Mouse (Mus musculus) retina, embryonic 14.5 days (tissue): ENCODE results near the gene Fcnb.
A peak's percentile ranks its signal among the peaks of the same experiment; 100 is the strongest.

Experiments
- DNase-seq: peaks from one replicate; pipeline ENCODE4 v3.0.0-alpha.2; 2015; ENCODE audit warnings: low spot score

Fcnb gene

DNA sequence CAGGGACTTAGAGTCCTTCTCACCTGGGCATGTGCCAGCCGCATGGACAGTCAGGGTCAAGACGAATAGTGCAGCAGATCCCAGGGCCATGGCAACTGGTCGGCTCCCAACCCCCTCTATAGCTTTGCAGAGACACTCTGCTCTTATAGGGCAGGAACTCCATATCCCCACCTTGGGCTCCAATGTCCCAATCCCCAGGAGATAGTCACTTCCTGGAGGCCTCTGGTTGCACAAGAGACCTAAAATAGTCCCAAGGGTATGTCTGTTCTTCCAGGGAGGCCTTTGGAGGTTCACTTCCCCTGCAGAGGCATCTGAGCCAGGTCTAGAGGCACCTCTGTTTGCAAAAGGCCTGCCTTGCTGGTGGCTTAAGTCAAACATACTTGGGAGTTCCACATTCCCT, at the start of gene Fcnb:
Gene Fcnb (minus strand): TSS at position 118 of the 400 bp plus-strand sequence.
- DNase-seq = no peak

DNA sequence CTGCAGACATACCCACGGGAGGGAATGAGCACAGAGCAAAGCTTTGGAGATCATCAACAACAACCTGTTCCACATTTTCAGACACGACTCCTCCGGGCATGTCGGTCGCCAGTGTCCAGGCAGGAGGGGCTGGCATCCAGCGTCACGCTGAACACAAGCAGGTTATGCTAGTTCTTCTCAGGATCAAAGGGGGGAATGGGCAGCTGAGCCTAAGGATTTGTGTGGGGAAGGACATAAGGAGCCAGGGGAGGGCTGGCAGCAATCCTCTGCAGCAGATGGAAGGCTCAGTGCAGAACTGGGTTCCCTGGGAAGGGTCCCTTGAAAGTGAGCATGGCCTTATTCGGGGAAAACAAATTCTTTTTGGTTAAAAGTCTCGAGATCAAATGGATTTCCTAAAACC, 49.1 kb upstream of the Fcnb start:
- no peak for DNase-seq

DNA sequence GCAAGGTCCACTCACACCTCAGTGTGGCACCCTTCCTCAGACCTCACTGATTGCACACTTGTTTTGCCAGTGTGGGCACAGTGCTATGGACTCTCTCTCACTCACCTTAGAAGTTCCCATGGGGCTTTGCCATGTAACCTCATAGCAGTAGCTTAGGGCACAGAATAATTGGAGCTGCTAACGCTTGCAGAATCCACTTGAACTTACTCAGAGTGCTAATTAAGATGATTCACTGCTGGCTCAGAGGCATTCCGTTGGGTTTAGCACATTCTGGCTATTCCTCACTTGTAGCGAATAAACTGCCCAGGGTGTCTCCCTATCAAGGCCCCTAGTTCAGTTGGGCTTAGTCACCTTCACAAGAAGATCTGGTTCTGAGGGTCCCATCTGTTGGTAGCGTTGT, 47.4 kb upstream of the Fcnb start:
- DNase-seq = no peak

DNA sequence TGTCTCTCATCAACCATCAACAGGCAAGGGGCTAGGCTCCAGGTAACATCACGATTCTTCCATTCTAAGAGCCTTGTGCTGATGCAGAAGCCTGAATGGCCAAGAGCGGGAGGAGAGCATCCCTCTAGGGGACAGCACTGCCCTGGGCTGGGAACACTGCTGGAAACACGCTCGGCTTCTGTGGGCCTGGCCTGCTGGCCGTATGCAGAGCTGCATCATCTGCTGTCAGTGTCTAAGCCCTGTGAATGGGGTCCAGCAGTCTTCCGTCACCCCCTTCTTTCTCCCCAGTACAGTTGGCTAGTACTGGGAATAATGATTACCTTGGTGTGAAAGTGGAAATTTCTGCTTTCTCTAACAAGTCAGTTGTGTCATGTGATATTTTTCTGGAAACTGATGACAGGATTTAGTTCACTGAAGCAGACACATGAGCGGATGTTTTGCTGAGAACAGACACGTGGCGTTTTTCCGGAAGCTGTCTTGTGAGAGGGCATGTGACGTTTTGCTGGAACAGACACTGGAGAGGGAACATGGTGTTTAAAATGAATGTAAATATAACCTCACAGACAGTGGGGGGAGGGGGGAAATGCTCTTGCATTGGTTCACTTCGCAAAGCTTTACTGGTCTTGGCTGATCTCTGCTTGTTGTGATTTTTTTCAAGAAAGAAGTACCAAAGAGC, 42.2 kb upstream of the Fcnb start:
- no peak for DNase-seq

DNA sequence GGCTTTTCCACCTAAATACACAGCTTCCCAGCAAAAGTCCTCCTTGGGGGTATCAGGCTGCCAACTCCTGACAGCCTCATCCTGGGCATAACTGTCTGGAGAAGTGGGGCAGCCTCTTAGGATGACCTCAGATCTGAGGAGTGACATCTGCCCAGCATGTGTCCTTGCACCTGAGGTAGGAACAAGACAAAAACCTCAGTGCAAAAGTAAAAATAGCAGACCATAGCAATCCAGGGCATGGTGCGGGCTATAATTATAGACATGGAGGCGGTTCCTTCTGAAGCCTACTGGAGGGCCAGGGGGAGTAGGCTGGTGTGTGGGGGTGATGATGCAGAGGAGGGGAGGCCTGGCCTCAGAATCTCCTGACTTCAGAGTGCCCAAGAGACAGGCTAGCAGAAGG, 39.2 kb upstream of the Fcnb start:
- DNase-seq = no peak

DNA sequence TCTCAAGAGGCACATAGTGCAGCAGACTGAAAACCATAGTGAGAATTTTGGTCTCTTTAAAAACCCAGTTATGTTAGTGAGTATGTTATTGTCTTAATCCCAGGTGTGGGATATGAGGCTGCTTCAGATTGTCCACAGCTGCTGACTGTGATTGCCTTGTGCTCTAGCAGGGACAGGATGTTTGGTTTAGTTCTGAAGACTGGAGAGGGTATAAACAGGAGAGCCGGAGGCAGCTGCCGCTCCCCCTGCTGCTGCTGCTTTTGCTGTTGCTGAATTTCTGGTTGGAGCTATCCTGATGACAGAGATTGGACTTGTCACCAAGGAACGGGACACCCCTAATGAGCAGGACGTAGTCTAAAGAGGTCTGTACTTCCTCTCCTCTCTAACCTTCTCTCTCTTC, 36.6 kb upstream of the Fcnb start:
- no peak for DNase-seq

DNA sequence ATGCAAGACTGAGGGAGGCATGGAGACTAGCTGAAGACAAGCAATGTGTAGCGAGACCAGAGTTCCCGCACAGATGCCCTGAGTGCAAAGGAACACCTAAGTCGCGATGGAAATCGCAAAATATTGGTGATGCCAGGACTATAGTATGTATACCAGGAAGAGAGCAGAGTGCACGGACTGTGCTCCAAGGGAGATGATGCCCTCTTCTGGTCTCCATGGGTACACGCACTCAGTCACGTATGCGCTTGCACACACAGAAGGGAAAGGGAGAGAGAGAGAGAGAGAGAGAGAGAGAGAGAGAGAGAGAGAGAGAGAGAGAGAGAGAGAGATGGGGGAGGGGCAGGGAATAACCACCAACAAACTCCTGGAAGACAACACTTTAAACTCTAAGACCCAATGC, 35.7 kb upstream of the Fcnb start:
- no peak for DNase-seq

DNA sequence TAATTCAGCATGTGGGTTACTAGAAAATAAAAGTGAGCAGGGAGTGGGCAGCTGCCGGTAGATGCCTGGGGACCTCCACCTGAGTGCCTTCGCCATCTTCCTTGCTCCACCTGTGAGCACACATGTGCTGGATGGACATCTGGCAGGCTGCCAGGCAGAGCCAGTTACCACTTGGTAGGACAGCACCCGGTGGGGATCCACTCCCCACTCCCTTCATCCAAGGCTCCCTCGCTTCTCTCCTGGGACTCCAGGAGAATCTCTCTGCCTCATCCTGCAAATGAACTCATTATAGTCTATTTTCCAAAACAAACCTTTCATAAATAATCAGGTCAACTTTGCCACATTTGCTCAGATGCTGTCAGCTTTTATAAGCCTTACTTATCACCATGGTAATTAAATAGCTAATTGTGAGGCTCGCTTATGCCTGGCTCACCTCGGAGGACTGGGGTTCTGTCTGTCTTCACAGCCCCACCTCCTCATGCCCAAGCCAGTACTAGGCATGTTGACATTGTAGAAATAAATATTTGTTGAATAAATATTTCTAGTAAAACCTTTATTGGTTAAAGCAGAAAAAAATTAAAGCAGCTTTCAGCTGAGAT, 33.9 kb upstream of the Fcnb start:
- peak; percentile 61 for DNase-seq

DNA sequence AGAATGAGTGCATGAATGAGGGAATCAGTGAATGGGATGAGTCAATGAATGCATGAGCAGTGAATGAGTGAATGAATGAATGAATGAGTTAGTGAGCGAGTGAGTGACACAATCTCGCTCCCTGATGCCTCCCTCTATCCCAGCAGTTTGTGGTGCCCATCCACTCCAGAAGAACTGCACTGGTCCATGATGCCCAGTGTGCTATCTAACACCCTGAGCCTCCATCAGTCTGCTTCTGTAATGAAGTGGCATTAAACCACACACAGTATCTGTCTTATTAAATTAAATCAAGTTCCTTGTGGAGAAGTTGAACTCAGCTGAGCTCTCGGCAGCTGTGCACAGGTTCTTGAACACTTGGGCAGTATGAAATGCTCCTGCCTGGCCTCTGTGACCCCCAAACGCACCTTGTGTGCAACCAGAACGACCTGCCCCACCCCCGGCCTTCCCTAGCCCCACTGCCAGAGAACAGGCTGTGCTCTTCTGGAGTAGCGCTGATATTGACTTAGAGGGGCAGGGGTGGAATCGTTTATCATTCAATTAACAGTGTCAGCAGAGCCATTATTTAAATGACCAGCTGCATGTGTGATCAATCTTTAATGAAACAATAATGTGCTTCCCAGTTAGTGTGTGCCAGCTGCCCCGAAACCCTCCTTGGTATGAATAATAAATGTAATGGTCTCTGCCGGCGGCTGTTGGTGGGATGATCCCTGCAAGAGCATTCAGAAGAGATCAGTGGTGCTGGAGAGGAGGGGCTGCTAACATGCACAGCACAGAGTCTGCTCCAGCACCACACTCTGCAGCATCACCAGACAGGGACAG, 33.0 kb upstream of the Fcnb start:
- DNase-seq = peak; percentile 67

DNA sequence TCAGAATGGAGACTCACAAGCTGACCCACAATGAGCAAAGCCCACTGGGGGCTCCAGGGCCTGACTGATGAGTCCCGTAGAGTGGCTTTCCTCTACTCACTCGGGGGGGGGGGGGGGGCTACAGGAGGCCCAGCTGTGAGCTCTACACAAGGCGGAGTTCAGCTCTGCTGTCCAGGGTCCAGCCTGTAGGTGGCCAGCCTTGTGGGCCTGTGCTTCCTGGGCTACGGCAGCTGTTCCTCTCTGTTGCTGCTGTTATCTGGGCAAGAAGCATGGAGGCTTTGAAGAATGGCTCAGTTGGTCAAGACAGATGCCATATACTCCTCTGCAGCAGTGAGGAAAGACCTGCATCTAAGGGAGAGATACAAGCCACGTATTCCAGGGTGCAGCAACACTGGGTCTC, 24.1 kb upstream of the Fcnb start:
- no peak for DNase-seq

DNA sequence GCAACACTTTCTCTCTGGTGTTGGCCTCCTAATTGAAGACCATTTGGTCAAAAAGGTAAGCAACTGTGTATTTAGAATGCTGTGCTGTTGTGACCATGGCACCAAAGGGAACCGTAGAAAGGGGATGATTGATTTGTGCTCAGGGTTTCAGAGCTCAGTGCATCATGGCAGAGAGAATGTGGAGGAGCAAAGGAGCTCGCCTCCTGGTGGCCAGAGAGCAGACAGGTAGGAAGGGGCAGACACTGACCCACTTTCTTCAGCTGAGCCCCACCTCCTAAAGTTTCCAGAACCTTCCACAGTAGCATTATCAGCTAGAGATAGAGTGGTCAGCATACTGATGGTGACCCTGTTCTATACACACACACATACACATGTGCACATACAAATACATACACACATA, 21.3 kb upstream of the Fcnb start:
- DNase-seq = no peak

DNA sequence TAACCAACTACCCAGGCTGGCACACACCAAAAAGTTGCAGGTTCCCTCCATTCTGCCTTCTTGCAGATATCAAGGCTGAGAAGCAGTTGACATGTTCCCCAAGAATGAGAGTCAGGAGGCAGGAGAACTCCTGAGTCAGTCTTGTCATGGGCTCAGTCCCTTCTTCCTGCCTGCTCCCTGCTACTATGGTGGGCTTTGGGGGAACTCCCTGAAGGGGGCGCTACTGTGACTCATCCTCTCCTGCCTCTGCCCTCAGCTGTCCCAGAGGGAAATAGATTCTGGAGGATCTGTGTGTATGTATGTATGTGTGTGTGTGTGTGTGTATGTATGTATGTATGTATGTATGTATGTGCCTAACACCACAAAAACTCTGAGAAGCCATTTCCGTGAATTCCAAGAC, 19.0 kb upstream of the Fcnb start:
- DNase-seq = peak; percentile 32

DNA sequence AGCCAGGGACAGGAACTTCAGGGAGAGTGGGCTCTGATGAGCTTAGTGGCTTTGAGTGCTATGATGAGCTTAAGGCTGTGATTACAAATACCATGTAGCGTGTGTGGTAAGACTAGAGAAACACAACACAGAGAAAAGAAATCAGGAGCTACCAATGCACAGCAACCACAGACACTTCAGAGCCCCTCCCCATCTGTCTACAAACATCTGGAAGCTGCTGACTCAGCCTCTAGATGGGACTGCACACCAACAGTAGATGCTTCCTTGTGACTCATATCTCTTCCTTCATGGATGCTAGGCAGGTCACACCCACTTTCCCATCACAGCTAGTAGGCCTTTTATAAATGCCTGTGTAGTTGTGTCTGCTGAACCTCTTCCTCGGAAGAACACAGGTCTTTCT, 17.2 kb upstream of the Fcnb start:
- no peak for DNase-seq

DNA sequence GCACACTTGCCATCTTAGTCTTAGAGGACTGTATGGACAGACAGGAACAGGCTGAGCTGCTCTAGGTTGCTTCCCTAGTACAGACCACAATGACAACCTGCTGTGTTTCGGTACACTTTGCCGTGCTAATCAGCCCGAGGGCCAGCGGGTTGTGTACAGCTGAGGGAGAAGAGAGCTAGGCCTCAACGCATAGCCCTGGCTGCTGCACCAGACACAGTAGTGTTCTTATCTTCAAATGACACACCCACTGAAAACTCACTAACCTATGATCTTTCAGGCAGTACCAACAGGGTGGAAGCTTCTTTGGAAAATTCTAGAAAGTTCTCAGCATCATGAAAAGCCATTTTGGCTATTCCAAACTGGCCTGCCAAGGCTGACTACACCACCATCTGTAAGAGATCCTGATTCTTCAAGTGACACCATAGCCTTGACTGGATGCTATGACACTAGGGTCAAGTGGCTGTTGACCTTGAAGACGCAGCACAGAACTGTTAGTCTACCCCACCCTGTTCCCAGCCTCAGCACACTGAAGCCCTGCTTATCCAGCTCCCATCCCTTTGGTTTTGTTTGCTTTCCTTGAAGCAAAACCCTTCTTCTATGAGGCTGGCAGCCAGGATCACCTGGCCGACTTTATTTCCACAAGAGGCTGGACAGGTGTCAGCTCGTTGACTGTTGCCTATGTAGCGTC, 16.3 kb upstream of the Fcnb start:
- no peak for DNase-seq

DNA sequence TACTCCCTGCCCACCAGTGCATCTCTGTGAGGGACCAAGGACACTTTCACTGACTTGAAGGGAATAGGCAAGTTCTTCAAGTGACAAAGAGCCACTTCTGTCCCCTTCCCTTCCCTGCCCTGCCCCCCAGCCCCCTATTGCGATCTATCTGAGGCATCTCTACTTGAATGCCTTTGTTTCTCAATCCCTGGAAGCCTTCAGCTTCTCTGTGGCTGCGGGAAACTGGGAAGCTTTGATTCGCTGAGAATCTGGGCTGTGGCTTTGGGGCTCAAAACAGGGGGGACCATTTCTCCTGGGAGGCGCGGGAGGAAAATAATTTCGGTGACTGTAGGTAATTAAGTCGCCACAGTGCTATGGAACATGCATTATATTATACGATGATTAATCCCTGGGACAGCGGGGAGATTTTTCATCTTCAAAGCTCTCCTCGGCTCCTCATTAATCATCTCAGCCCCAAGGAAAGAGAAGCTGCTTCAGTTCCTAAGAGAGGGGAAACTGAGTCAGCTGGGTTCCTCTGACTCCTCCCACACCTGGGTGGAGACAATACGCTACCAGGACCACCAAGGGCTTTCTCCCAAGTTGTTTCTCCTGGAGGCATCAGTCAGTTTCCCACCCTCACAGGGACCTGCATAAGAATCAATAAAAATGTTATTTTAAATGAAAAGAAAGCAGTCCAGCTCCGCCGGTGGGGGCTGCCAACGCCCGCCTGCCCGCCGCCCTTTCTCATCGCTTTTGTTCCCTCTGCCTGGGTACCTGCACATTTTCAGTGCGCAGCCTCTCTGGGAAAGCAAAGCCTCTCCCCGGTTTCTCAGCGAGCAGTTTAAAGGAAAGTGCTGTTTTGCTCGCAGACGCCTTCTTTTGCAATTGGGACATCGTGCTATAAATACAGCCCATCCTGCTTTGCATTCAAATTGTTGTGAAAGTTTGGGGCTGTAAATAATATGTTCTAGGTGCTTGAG, 14.1 kb upstream of the Fcnb start:
- peak; percentile 53 for DNase-seq

DNA sequence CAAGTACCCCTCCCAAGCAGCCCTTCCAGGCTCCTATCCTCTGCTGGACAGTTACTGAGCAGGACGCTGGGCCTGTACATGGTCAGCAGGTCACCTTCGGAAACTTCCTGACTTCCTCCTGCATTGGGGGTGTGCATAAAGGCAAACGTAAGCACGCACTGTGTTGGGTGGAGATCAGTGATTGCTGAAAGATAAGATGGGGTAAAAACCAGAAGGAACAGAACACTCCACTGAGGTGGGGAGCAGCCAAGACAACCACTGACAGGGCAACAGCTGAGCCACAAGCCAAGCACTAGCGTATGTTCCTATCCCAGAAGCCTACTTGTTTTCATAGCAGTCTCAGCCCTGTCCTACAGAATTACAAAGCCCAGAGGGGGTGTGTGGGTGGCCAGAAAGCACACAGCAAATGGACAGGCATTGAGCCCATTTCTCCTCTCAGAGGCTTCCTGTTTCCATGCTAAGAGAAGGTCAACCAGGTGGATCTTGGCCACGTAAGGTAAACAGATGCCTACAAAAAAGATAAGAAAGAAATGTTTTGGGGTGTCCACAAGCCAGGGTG, 12.1 kb upstream of the Fcnb start:
- DNase-seq = no peak

DNA sequence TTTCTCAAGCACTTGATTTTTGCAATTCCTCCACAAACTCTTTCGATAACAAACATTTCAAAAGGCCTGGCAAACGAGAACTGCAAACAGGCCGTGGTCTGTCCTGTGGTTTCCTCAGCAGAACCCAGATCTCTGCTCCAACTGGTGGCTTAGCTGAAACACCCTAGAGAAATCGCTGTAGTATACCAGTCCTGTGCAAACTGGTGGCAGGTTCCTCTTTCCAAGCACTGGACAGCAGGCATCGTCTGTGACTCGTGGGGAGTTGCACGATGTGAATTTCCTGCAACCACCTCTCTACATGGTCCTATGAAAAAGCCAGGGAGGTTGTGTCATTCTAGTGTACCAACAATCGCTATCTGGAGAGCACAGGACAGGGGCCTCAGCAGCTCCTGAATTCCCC, 7.4 kb upstream of the Fcnb start:
- no peak for DNase-seq

DNA sequence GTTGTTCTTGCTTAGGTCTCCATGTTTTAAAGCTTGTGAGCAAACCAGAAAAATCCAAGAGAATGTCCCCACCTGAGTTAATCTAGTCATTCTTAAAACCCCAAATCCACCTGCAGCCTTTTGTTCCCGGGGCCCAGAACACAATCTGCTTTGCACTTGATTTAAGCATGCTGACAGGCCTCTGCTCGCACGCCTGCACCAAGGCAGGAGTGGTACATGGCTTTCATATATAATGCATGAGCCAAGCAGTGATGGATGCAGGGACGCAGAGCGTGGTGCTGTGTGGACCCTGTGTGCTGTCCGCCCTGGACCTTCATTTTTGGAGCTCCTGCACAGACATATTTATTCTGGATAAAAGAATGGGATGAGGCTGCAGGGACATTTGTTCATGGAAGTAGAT, 6.4 kb upstream of the Fcnb start:
- DNase-seq = peak; percentile 38

DNA sequence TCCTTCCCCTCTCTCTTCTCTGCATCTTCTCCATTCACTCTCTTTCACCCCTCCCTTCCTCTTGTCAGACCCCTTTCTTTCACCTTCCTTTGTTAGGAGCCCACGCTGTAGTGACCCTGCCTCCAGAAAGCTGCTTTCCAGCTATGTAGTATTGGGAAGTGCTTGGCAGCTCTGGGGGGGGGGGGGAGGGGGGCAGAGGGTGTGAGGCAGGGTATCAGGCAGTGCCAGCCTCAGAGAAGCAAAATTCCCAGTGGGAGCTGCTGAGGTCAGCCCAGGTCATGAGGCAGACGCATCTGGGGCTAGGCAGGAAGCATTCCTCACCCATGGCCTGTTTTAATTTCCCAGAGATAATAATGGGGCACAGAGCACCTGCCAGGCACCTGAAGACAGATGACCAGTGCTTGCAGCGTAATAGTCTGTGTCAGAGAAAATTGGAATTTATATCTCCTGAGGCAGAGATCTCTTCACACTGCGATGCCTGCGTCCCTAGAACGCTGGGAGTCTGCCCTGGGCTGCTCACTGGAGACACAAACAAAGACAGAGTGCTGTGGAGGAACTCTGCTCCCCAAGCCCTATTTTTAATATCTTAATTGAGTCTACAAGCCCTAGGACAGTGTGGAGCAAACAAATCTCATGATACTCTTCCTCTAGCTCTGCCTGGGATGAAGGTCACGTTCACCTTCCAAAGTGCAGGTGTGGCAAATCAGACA, 5.8 kb upstream of the Fcnb start:
- DNase-seq = no peak

DNA sequence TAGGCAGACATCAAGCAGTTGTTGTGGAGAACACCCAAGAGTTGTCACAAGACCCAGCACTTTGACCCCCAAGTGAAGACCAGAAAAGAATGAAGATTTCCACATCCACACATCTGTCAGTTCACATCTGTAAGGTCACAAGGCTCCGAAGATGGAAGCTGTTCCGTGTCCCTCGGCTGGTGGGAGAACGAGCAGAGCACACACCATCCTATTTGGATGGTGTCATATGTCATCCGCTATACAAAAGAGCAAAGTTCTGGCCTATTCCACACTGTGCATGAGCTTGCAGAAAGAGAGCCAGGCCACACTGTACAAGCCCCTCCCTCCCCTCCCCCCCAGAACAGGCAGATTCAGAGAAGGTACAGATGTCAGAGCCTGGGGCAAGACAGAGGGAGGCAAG, 4.4 kb upstream of the Fcnb start:
- no peak for DNase-seq

DNA sequence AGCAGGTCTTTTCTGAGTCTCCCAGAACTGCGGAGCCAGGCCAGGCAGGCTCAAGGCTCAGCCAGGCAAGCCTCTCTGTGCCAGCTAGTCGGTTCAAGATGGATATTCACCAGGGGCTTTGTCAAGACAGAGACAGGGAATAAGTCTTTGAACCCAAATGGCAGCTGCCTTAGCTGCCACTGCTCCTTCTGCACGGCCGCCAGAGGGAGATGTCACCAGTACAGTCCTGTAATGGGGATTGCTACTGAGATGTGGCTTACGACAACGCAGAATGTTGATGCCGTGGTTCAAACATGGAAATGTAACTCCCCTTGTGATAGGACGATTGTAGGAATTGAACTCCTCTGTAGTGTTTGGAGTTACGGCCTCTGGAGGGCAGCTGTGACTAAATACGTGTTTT, 1.4 kb upstream of the Fcnb start:
- DNase-seq = no peak
